In genomic region chr5:149202941-149203340, GRCm38 (mm10) we compare ENCODE assay signal across 10 mouse cellular contexts. TPM values are rescaled to one million over a fixed set of nuclear protein-coding genes. Genes with fewer than 3 reads are reported as not detected.
DNase-seq lines count a peak whose midpoint lies in the region; ATAC-seq and TF ChIP-seq lines count a peak whose summit lies in the region.
"Had no signal": no experiment of that assay in that cellular context is flagged by ENCODE, and none has a peak within 500 bp of the region (broad histone marks: within the 10 kb centered on the region; RNA-seq: fewer than 3 reads in every experiment).

No protein-coding gene starts in this region.

- no peak for ATAC-seq in lung, postnatal 0 days
- peak; percentile 95 for ATAC-seq in common myeloid progenitor, adult 5-6 weeks (replicated peaks; ENCODE audit: low read depth, poor library complexity, severe bottlenecking)
- ATAC-seq in forebrain, embryonic 11.5 days (replicated peaks; ENCODE audit: low FRiP score): no peak
- ATAC-seq: forebrain, postnatal 0 days had no signal

- H3K9ac ChIP-seq in lung, postnatal 0 days (replicated peaks; ENCODE audit: low read depth): no peak overlapping the region
- H3K9ac ChIP-seq in forebrain, embryonic 11.5 days (ENCODE audit: low read length): no peak overlapping the region
- H3K9ac ChIP-seq: forebrain, postnatal 0 days; midbrain, embryonic 12.5 days had no signal

- no peaks in the 10 kb centered on the region for H3K27me3 ChIP-seq in lung, postnatal 0 days (replicated peaks; ENCODE audit: insufficient read depth, low read length)
- H3K27me3 ChIP-seq in myocyte (ENCODE audit: control insufficient read depth, insufficient read depth, insufficient read length): no peaks in the 10 kb centered on the region
- H3K27me3 ChIP-seq in forebrain, embryonic 11.5 days (ENCODE audit: control insufficient read depth, insufficient read depth, low read length): no peaks in the 10 kb centered on the region
- H3K27me3 ChIP-seq: midbrain, embryonic 12.5 days had no signal

- H3K4me2 ChIP-seq in lung, postnatal 0 days (replicated peaks; ENCODE audit: low read depth, low read length): no peak overlapping the region
- H3K4me2 ChIP-seq in myocyte (ENCODE audit: low read depth): peak overlapping the region; percentile 62
- H3K4me2 ChIP-seq in forebrain, embryonic 11.5 days (ENCODE audit: low read depth, low read length, severe bottlenecking): no peak overlapping the region
- H3K4me2 ChIP-seq: midbrain, embryonic 12.5 days had no signal

- H3K79me2 ChIP-seq in myocyte (ENCODE audit: control insufficient read depth, insufficient read depth): peaks cover 24% of the 10 kb centered on the region

- no peaks in the 10 kb centered on the region for H3K9me3 ChIP-seq in lung, postnatal 0 days (ENCODE audit: low read length)
- no peaks in the 10 kb centered on the region for H3K9me3 ChIP-seq in forebrain, embryonic 11.5 days (ENCODE audit: control insufficient read depth, low read length)
- H3K9me3 ChIP-seq: midbrain, embryonic 12.5 days had no signal

- intact Hi-C loops in gastrocnemius, adult 2 months (cut with DNase I): no loop called here

- peak; percentile 47 for DNase-seq in gastrocnemius, adult 2 months
- DNase-seq in gastrocnemius, postnatal 10 days: no peak
- DNase-seq in lung, postnatal 25 days (ENCODE audit: low spot score): peak; percentile 22
- no peak for DNase-seq in lung, postnatal 0 days (ENCODE audit: low spot score)
- no peak for DNase-seq in forebrain, embryonic 11.5 days (ENCODE audit: low spot score)
- DNase-seq in thymus, postnatal 0 days (ENCODE audit: low spot score): no peak
- DNase-seq: forebrain, postnatal 0 days had no signal

- no peak for TF ChIP-seq POLR2A in myocyte (IDR thresholded peaks at IDR 0.05; ENCODE audit: insufficient read length, low read depth)

- peak overlapping the region; percentile 44 for H3K4me3 ChIP-seq in gastrocnemius, adult 2 months
- H3K4me3 ChIP-seq in lung, postnatal 0 days (ENCODE audit: low read depth, low read length): no peak overlapping the region
- no peak overlapping the region for H3K4me3 ChIP-seq in myocyte
- H3K4me3 ChIP-seq in forebrain, embryonic 11.5 days (ENCODE audit: low read depth, low read length): no peak overlapping the region
- H3K4me3 ChIP-seq: midbrain, embryonic 12.5 days had no signal

- H3K27ac ChIP-seq in gastrocnemius, adult 2 months: peak overlapping the region; percentile 87
- no peak overlapping the region for H3K27ac ChIP-seq in lung, postnatal 0 days (ENCODE audit: low read length)
- no peak overlapping the region for H3K27ac ChIP-seq in forebrain, embryonic 11.5 days (ENCODE audit: low read depth, low read length)
- H3K27ac ChIP-seq: midbrain, embryonic 12.5 days had no signal

- peaks cover 21% of the 10 kb centered on the region for H3K36me3 ChIP-seq in lung, postnatal 0 days (ENCODE audit: insufficient read depth, low read length)
- H3K36me3 ChIP-seq in myocyte (ENCODE audit: control insufficient read depth, insufficient read depth): peaks cover 29% of the 10 kb centered on the region
- H3K36me3 ChIP-seq in forebrain, embryonic 11.5 days (ENCODE audit: control insufficient read depth, insufficient read depth, low read length): peaks cover 20% of the 10 kb centered on the region

- TF ChIP-seq EP300 in lung, postnatal 0 days (IDR thresholded peaks at IDR 0.05): no peak

- no peak overlapping the region for H3ac ChIP-seq in myocyte (ENCODE audit: control insufficient read depth, insufficient read length)

- no peak for TF ChIP-seq CTCF in gastrocnemius, adult 2 months (IDR thresholded peaks at IDR 0.05)
- TF ChIP-seq CTCF in lung, postnatal 0 days (IDR thresholded peaks at IDR 0.05): no peak

- 70% methylated on average over 5 of the region's 5 CpGs for WGBS in lung, postnatal 0 days
- WGBS in forebrain, embryonic 11.5 days: 83% methylated on average over 5 of the region's 5 CpGs

- H3K4me1 ChIP-seq in lung, postnatal 0 days (ENCODE audit: insufficient read depth, low read depth, low read length): no peaks in the 10 kb centered on the region
- H3K4me1 ChIP-seq in forebrain, embryonic 11.5 days (replicated peaks; ENCODE audit: control insufficient read depth, insufficient read depth, low read length): no peaks in the 10 kb centered on the region

TF ChIP-seq in myocyte, 11 proteins besides CTCF, POLR2A, EP300 and RAD21:
- no peak for TF ChIP-seq USF1 (IDR thresholded peaks at IDR 0.05; ENCODE audit: low read depth)
- TF ChIP-seq SRF (IDR thresholded peaks at IDR 0.05; ENCODE audit: control insufficient read depth, insufficient read length, low read depth): no peak
- TF ChIP-seq CEBPB (IDR thresholded peaks at IDR 0.05; ENCODE audit: insufficient read depth, poor library complexity, severe bottlenecking): no peak
- no peak for TF ChIP-seq MAX (IDR thresholded peaks at IDR 0.05; ENCODE audit: low read depth)
- no peak for TF ChIP-seq E2F4 (IDR thresholded peaks at IDR 0.05; ENCODE audit: insufficient read depth)
- no peak for TF ChIP-seq TCF3 (IDR thresholded peaks at IDR 0.05; ENCODE audit: insufficient read length, low read depth)

RNA-seq across cellular contexts. Expression of gene Hmgb1, which starts 18.7 kb away (rescaled TPM):
- total RNA-seq in gastrocnemius, adult 2 months (2021): 100 to 1,000 TPM in 1 of 2 experiments, 10 to 100 TPM in 1; 99.8 to 112 TPM
- total RNA-seq in gastrocnemius, postnatal 10 days (2021): 100 to 1,000 TPM; 176 to 183 TPM
- 616 and 682 TPM in 2 replicates for polyA plus RNA-seq in lung, postnatal 0 days (2015; fragmentation: Nextera tagmentation; extraction: Ambion mirVana)
- total RNA-seq in common myeloid progenitor, adult 5-6 weeks (2017): 1,044 and 1,081 TPM in 2 replicates
- 88.6 TPM for polyA plus RNA-seq in myocyte (2012; fragmentation: generic; extraction: Trizol)
- polyA plus RNA-seq in forebrain, embryonic 11.5 days (2014; fragmentation: Nextera tagmentation; extraction: Ambion mirVana): 1,921 and 2,020 TPM in 2 replicates
- 2,611 and 2,714 TPM in 2 replicates for polyA plus RNA-seq in thymus, postnatal 0 days (2015; fragmentation: Nextera tagmentation; extraction: Ambion mirVana)

RNA-seq across cellular contexts. Expression of gene Uspl1, which starts 18.8 kb away (rescaled TPM):
- 10 to 100 TPM; 29.8 to 32.6 TPM for total RNA-seq in gastrocnemius, adult 2 months (2021)
- total RNA-seq in gastrocnemius, postnatal 10 days (2021): 10 to 100 TPM; 22.7 to 25.9 TPM
- polyA plus RNA-seq in lung, postnatal 0 days (2015; fragmentation: Nextera tagmentation; extraction: Ambion mirVana): 17.5 and 18.2 TPM in 2 replicates
- 43.7 and 45.1 TPM in 2 replicates for total RNA-seq in common myeloid progenitor, adult 5-6 weeks (2017)
- 18.4 TPM for polyA plus RNA-seq in myocyte (2012; fragmentation: generic; extraction: Trizol)
- 71.2 and 74.9 TPM in 2 replicates for polyA plus RNA-seq in forebrain, embryonic 11.5 days (2014; fragmentation: Nextera tagmentation; extraction: Ambion mirVana)
- polyA plus RNA-seq in thymus, postnatal 0 days (2015; fragmentation: Nextera tagmentation; extraction: Ambion mirVana): 77.0 and 78.9 TPM in 2 replicates

Comparison
In these comparisons a context has a peak if more than half of its experiments do, and no peak if none do; other contexts are left out.
1. DNase-seq: peak in gastrocnemius, adult 2 months (single experiment) and lung, postnatal 25 days (single experiment); none in gastrocnemius, postnatal 10 days (single experiment), lung, postnatal 0 days (single experiment), forebrain, embryonic 11.5 days (single experiment) and thymus, postnatal 0 days (single experiment).